Mouse (Mus musculus): Measurements from ENCODE around the gene Txlna. TPM values are rescaled to one million over a fixed set of nuclear protein-coding genes. Genes with fewer than 3 reads are reported as not detected.

The Txlna gene
- 12.5 and 14.0 TPM in 2 replicates for polyA plus RNA-seq (2015; fragmentation: Nextera tagmentation; extraction: Ambion mirVana)

GRCm38 (mm10) chr4:129640638-129641467, at the start of gene Txlna:
TSS of gene Txlna (minus strand) at chr4:129641065.
- peak within 1 kb of the TSS; percentile 75 for H3K4me3 ChIP-seq (ENCODE audit: low read depth, low read length)
- ATAC-seq (peak; percentile 95), DNase-seq (peak; percentile 96)
- H3K27me3 ChIP-seq (ENCODE audit: insufficient read depth, low read length): no peaks in the 10 kb centered on the region
- TF ChIP-seq EP300 (IDR thresholded peaks at IDR 0.05; ENCODE audit: low read depth): no peak; the same call in 1 of the 2 replicates
- TF ChIP-seq CTCF (IDR thresholded peaks at IDR 0.05; ENCODE audit: low read depth): no peak
- peaks cover 41% of the 10 kb centered on the region for H3K36me3 ChIP-seq (replicated peaks; ENCODE audit: insufficient read depth, low read length)
- peak within 1 kb of the TSS; percentile 70 for H3K9ac ChIP-seq (replicated peaks)
- H3K27ac ChIP-seq (ENCODE audit: low read depth): peak within 1 kb of the TSS; percentile 81
- H3K4me1 ChIP-seq (ENCODE audit: insufficient read depth): peaks cover 19% of the 10 kb centered on the region
- WGBS (ENCODE audit: insufficient replicate concordance): under 1% methylated on average over 59 of the region's 60 CpGs
- H3K9me3 ChIP-seq (ENCODE audit: low read length): no peaks in the 10 kb centered on the region
- peak within 1 kb of the TSS; percentile 96 for H3K4me2 ChIP-seq (ENCODE audit: low read depth, low read length)

DNA sequence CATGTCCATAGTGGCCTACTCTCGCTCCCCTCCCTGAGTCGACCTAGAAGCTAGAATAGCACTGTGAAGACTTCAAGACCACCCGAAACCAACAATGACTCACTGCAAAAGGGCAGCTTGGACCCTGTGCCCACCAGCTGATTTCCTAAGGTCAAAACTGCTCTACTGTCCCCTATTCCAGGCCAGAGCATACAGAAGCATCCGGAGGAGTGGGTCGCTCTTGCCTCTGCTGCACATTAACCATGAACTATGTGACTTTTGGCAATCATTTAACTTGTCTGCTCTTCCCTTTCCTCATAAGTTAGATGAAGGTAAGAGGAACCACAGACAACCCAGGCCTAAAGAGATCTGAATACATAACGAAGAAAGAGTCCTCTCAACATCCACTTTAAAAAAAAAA, 43.7 kb upstream of the Txlna start:
- no peak overlapping the region for H3K4me2 ChIP-seq (ENCODE audit: low read depth, low read length)
- H3K27ac ChIP-seq (ENCODE audit: low read depth): no peak overlapping the region
- no peak for TF ChIP-seq CTCF (IDR thresholded peaks at IDR 0.05; ENCODE audit: low read depth)
- TF ChIP-seq EP300 (IDR thresholded peaks at IDR 0.05; ENCODE audit: low read depth): no peak
- 86% methylated on average over 6 of the region's 6 CpGs for WGBS (ENCODE audit: insufficient replicate concordance)
- no peaks in the 10 kb centered on the region for H3K27me3 ChIP-seq (ENCODE audit: insufficient read depth, low read length)
- no peaks in the 10 kb centered on the region for H3K9me3 ChIP-seq (ENCODE audit: low read length)
- peaks cover 41% of the 10 kb centered on the region for H3K36me3 ChIP-seq (replicated peaks; ENCODE audit: insufficient read depth, low read length)
- DNase-seq: no peak
- H3K4me1 ChIP-seq (ENCODE audit: insufficient read depth): no peaks in the 10 kb centered on the region
- H3K9ac ChIP-seq (replicated peaks): no peak overlapping the region
- no peak overlapping the region for H3K4me3 ChIP-seq (ENCODE audit: low read depth, low read length)
- ATAC-seq: no peak

DNA sequence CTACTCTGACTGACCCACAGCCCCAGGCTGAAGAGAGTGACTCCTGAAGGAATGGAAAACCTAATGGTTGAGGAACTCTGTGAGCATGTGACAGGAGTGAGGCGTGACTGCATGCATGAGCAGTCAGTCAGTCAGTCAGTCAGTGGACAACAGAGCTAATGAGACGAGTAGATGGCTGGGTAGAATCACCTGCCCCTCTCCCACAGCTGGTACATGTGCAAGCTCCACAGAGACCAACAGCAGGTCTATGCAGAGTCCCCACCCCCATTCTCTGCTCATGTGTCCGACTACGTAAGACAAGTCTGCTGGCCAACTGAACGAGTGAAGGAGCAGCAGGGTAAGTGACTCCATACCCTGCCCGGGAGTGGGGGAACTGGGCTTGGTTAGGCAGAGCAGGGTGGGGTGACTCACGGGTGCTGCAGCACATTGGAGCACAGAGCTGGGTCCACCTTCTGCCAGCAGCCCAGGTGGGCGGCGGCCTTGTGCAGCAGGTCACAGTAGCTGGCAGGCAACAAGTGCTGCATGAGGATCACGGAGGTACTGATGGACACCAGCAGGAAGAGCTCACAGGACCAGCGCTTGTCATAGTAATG, 43.1 kb upstream of the Txlna start:
- no peaks in the 10 kb centered on the region for H3K9me3 ChIP-seq (ENCODE audit: low read length)
- DNase-seq (no peak), ATAC-seq (no peak)
- H3K9ac ChIP-seq (replicated peaks): no peak overlapping the region
- H3K36me3 ChIP-seq (replicated peaks; ENCODE audit: insufficient read depth, low read length): peaks cover 41% of the 10 kb centered on the region
- no peak overlapping the region for H3K4me2 ChIP-seq (ENCODE audit: low read depth, low read length)
- no peak overlapping the region for H3K27ac ChIP-seq (ENCODE audit: low read depth)
- 83% methylated on average over 11 of the region's 11 CpGs for WGBS (ENCODE audit: insufficient replicate concordance)
- H3K4me1 ChIP-seq (ENCODE audit: insufficient read depth): no peaks in the 10 kb centered on the region
- TF ChIP-seq CTCF (IDR thresholded peaks at IDR 0.05; ENCODE audit: low read depth): no peak
- no peak for TF ChIP-seq EP300 (IDR thresholded peaks at IDR 0.05; ENCODE audit: low read depth)
- no peaks in the 10 kb centered on the region for H3K27me3 ChIP-seq (ENCODE audit: insufficient read depth, low read length)
- no peak overlapping the region for H3K4me3 ChIP-seq (ENCODE audit: low read depth, low read length)

DNA sequence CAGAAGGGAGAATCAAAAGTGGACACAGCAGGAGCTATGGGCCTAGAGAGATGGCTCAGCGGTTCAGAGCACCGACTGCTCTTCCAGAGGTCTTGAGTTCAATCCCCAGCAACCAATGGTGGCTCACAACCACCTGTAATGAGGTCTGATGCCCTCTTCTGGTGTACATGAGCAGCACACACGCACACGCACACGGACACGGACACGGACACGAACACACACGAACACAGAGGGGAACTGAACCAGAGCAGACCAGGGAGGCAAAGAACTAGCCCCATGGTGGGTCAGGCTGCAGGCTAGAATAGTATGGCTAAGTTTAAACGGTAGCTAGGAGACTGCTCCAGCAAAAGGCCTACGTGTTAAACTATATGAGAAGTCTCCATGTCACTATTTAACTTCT, 41.0 kb upstream of the Txlna start:
- Histone ChIP-seq H3K36me3 (replicated peaks; ENCODE audit: insufficient read depth, low read length) (peaks cover 36% of the 10 kb centered on the region), H3K4me3 (ENCODE audit: low read depth, low read length) (no peak overlapping the region), H3K9ac (replicated peaks) (no peak overlapping the region), H3K4me1 (ENCODE audit: insufficient read depth) (no peaks in the 10 kb centered on the region), H3K27ac (ENCODE audit: low read depth) (no peak overlapping the region), H3K4me2 (ENCODE audit: low read depth, low read length) (no peak overlapping the region), H3K27me3 (ENCODE audit: insufficient read depth, low read length) (no peaks in the 10 kb centered on the region), H3K9me3 (ENCODE audit: low read length) (no peaks in the 10 kb centered on the region)
- no peak for ATAC-seq
- WGBS (ENCODE audit: insufficient replicate concordance): 89% methylated on average over 11 of the region's 11 CpGs
- DNase-seq: no peak
- TF ChIP-seq CTCF (IDR thresholded peaks at IDR 0.05; ENCODE audit: low read depth) (0 out of 2 replicates have a peak, but pooled peaks have one; percentile 2), EP300 (IDR thresholded peaks at IDR 0.05; ENCODE audit: low read depth) (no peak)

- Histone ChIP-seq H3K9ac (replicated peaks) (peak overlapping the region; percentile 96), H3K27me3 (ENCODE audit: insufficient read depth, low read length) (no peaks in the 10 kb centered on the region), H3K4me2 (ENCODE audit: low read depth, low read length) (peak overlapping the region; percentile 89), H3K4me3 (ENCODE audit: low read depth, low read length) (peak overlapping the region; percentile 89), H3K4me1 (ENCODE audit: insufficient read depth) (peaks cover 12% of the 10 kb centered on the region), H3K27ac (ENCODE audit: low read depth) (peak overlapping the region; percentile 96), H3K9me3 (ENCODE audit: low read length) (no peaks in the 10 kb centered on the region), H3K36me3 (replicated peaks; ENCODE audit: insufficient read depth, low read length) (no peaks in the 10 kb centered on the region; the same call in 1 of the 2 replicates)
- peak; percentile 33 for ATAC-seq
- 3% methylated on average over 10 of the region's 10 CpGs for WGBS (ENCODE audit: insufficient replicate concordance)
- no peak for DNase-seq
- TF ChIP-seq CTCF (IDR thresholded peaks at IDR 0.05; ENCODE audit: low read depth): no peak; the same call in 1 of the 2 replicates
- peak; percentile 37; the same call in 1 of the 2 replicates for TF ChIP-seq EP300 (IDR thresholded peaks at IDR 0.05; ENCODE audit: low read depth)
Observed at GRCm38 (mm10) chr4:129672878-129673449, 32.1 kb upstream of the Txlna start.
